Mouse (Mus musculus) liver, adult 10 weeks (tissue): ENCODE measurements around the gene Bcl6. TPM values are rescaled to one million over a fixed set of nuclear protein-coding genes. Genes with fewer than 3 reads are reported as not detected.

ENCODE experiments used
- polyA plus RNA-seq: library from polyadenylated mRNA; stranded (reverse); fragments of 350-450 nt; fragmentation: Illumina TruSeq; extraction: RNeasy Lipid Tissue Mini Kit (QIAGEN cat#74804); gene quantifications from one replicate; pipeline ENCODE4 v1.2.3, GENCODE M21; 2014; ENCODE audit warnings: low read depth, low replicate concordance

Bcl6 gene
- 13.7 TPM for polyA plus RNA-seq

GRCm38 (mm10) chr16:23988466-23989208, at the start of gene Bcl6, which contains the start of gene Gm37419:
Bcl6 (minus strand) TSS chr16:23988852.
Gm37419 (plus strand) TSS chr16:23988482.

DNA sequence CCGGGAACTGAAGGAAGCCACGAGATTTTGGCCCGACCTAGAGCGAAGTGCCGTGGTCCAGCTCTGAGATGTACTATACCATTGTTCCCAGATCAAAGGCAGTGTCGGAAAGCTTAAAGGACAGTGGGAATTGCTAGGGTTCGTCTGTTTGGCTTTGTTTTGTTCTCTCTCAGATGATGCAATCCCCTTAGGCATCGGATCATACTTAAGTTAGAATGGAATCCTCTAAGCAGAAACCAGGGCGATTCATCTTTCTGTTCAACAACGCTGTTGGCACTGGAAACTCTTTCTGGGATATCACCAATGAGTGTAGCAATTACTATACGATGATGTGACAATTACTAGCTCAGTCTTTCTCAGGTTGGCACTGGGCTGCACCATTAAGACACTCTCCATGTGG, 56.4 kb downstream of the Bcl6 start, which contains the start of gene Rtp2:
Gene Rtp2 (minus strand): TSS at position 101 of the 400 bp plus-strand sequence.

Other genes starting within 250 kb of the Bcl6 start
- not detected for gene Sst, start 97.9 kb downstream of the Bcl6 start, polyA plus RNA-seq
- not detected for gene Rtp2, start 56.5 kb downstream of the Bcl6 start, polyA plus RNA-seq
- gene Gm37419, start 370 bp downstream of the Bcl6 start, polyA plus RNA-seq: not detected